Mouse (Mus musculus) kidney, postnatal 10 days (tissue): ENCODE results near the gene Hils1.
"Not testable (repeated sequence)": the region's sequence is repeated elsewhere in the genome, so short reads cannot be mapped to it uniquely, and the experiment has no call there.

ENCODE experiments used
- DNase-seq: peaks from one replicate; pipeline ENCODE4 v3.0.0; 2021; ENCODE audit warnings: mixed read lengths

Gene Hils1

DNA sequence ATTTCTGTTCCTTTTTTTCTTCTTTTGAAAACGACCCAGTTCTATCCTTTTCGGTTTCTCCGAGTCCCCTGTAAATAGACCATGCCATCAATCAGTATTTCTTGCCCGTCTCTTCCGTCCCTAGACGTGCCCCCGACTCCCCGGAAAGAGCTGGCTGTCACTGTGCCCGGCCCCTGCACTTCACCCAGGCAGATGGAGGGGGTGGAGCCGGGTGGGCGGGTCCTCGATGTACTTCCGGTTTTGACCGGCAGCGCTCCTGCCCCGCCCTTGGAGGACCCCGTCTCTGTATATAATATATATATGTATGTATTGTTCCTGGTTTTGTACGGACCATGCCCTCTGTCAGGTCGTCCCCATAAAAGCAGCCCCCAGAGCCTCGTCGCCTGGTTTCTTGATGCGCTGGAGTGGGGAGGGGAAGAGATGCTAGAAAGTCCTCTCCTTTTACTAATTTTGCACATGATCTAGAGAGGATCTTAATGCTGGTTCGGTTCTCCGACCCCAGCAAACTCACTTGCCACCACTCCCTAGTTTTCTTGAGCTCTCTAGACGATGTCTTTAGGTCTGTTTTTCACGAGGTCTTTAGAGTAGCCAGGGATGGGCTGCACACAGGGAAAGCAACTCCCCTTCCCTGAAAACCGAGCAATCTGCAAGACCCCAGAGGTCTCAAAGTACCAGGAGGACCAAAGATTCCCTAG is 39.3 kb downstream of the Hils1 start:
- DNase-seq: peak; percentile 93

DNA sequence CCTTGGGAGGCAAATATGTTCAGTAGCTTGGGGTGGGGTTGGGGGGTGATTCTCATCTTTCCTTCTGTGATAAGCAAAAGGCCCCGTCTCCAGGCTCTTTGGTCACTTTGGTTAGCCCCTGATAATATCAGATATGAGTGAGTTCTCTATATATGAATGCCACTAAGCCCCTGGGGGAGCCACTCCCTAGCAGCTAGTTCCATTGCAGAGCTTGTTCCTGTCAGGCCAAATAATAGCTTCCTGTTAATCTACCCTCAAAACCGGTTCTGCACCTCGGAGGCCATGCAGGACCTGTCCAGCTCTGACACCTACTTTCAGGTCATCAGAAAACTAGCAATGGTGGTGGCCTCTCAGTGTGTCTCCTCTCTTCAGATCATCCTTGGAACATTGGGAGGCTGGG is 40.0 kb downstream of the Hils1 start:
- DNase-seq: no peak

DNA sequence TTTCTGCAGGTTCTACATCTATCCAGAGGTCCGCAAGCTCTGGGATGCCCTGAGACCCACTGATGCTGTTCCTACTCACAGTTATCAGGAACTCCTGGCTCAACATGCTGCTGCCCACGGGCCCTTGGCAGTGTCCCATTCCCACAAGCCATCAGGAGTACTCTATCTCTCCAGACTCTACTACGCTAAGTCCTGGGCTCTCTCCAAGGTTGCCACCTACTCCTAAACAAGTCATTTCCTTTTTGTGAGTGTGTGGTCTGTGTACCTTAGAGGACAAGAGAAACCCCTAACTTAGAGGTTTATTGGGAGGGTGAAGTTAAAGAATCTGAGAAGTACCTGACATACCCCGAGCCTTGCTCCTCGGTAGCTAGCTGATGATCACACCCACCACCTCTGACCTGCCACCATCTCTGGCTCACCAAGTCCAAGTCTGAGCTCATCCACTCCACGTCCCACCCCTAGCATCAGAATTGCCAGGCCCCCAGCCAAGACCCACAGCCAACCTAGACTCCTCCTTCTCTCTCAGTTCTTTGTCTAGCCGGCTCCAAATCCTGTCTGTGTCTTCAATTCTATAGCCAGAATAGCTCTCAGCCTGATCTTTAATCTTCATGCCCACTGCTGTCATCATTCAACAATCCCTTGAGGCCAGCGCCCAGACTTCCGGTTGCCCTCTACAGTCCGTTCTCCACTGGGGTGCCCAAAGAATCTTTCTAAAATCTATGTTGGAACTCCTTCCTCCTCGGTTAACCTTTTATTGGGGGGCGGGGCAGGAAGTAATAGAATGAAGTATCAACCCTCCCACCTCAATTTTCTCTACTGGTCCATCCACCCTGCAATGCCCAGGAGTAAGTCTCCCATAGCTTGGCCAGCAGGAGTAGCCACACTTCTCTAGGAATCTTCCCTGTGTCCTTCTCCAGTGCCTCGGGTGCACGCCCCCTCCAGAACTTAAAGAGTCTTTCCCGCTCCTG is 41.6 kb downstream of the Hils1 start:
- peak; percentile 48 for DNase-seq

DNA sequence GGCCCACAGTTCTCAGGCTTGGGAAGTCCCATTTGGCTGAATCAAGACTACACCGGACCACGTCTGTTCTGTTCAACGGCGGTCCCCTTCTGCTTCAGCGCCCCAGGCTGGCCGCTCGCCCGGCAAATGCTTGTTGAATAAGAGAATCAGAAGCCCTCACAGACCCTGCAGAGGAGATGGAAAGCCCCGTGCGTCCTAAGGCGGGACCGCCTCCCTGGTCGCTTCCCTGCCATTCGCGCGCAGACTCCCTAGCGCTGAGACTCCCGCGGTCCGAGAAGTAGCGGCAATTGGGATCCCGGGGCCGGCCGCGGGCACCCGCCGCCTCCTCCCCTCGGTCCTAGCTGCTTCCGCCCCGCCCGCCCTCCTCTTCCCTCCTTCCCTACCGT is 42.2 kb downstream of the Hils1 start, which contains the start of gene Samd14:
Gene Samd14 (plus strand): TSS at position 251 of the 386 bp plus-strand sequence.
- peak; percentile 85 for DNase-seq

DNA sequence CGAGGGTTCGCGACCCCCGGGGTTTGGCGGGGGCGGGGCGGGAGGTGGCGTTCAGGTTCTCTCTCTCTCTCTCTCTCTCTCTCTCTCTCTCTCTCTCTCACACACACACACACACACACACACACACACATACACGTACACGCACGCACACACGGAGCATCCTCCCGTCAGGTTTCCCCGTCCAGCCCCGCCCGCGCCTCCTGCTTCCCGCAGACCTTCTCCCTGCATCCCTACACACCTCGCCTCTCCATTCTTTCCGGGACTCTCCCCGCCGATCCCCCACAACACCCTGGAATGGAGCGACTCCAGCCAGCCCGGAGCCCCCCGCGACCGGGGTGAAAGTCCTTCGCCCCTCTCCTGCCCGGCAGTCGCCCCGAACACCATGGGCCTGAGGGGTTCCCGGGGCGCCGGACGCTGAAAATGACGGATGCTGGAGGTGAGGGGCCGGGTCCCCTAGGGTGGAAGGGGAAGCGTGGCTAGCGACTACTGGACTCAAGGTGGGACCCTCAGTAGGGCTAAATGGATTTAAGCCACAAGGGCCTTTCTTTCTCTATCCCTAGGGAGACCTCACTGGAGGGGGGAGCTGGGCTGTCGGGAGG is 42.8 kb downstream of the Hils1 start:
- DNase-seq: peak; percentile 60

DNA sequence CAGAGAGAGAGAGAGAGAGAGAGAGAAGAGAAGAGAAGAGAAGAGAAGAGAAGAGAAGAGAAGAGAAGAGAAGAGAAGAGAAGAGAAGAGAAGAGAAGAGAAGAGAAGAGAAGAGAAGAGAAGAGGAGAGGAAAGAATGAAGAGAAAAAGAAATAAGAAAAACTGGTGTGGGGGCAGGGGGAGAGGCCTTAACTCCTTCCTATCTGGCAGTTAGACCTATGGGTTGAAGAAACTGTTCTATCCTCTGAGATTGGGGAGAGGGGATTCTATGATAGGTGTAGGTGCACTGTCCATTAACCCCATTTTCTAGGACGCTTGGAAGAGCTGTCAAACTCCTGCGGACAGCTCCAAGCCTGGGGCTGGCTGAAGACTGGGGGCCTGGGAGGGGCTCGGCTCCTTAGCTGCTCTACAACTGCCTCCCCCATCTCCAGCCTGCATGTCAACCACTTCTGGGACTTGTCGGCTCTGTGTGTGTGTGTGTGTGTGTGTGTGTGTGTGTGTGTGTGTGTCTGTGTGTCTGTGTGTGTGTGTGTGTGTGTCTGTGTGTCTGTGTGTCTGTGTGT is 43.5 kb downstream of the Hils1 start:
- DNase-seq: not testable (repeated sequence)

DNA sequence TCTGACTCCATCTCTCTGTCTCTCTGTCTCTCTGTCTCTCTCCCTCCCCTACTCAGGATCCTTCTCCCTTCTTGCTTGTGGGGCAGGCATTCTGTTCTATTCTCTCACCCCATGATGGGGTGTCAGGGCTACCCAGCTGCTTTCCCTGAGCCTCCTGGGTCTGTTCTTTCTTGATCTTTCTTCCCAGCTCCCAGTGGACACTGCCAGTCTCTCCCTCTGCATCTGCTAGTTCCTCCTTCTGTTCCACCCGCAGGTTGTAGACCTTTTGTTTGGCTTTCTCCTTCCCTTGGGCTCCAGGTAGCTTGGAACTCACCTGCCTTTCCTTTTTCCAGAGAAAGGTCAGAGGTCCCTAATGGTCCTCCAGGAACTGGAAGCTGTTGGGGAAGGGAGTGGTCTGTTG is 44.0 kb downstream of the Hils1 start:
- DNase-seq: no peak

DNA sequence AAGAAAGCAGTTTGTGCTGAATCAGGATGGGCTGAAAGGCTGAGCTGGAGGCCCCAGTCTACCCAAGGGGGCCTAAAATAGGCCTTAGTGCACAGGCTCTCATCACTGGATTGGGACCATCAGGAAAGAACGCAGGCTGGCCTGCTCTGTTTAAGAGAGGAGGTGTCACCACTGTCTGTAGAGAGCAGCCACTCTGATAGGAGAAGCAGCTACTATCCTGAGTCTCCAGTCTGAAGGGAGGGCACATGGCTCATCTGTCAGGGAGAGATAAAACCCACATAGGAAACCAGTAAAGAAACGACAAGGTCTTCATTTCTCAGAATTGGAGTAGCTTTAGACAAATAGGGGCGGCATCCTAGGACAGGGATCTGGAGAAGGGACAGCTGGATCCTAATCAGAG is 44.7 kb downstream of the Hils1 start:
- no peak for DNase-seq

DNA sequence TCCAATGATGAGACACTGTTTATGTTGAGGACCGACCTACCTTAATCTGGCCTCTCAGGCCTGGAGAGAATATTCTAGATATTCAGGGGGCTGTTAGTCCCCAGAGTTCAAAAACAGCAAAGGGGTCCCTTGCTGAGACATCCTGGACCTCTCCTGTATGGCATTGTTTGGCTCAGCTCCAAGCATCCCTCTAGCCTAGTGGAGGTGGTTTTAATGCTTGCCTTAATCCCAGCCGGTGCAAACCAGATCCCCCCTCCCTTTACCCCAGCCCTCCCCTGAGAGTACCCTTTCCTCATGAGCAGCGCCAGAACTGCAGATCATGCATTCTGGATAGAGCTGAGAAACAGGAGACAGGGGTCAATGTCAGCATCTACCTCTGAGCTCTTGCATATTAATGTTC is 45.1 kb downstream of the Hils1 start:
- DNase-seq: peak; percentile 54

DNA sequence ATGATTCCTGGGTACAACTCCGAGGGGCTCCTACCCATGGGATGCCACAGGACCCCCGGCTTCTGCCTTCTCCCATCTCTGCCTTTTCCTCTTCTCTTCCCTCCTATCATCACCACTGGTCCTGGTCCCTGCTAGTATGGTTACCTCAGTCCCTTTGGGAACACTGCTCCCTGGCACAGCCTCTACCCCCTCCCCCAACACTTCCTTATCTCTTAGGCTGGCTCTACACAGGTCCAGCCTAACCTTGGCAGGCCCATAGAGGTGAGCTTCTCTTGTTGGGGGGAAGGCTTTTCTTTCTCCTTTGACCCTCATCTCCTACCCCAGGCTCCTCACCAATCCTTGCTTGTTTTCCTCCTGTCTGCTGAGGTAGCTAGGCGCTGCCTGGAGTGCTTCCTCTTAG is 48.1 kb downstream of the Hils1 start:
- no peak for DNase-seq
